Mouse (Mus musculus) CH12.LX (cell line): ENCODE data around the gene 1810049J17Rik.

Experiments
- CHD2 ChIP-seq: IDR thresholded peaks from 2 replicates; pipeline ENCODE4 v1.6.1; 2011; ENCODE audit warnings: low read length, improper control_type of control experiment
- CTCF ChIP-seq, 2 experiments: IDR thresholded peaks in 1 of 2; conservative IDR thresholded peaks in 1 of 2; 2 replicates each; pipeline ENCODE4 v1.5.1; 2011 to 2012; ENCODE audit warnings: low read depth in 2 of 2, low read length in 2 of 2, improper control_type of control experiment in 1 of 2, inconsistent platforms in 1 of 2, mild to moderate bottlenecking in 1 of 2, moderate library complexity in 1 of 2
- ETS1 ChIP-seq: conservative IDR thresholded peaks from 2 replicates; pipeline ENCODE4 v1.6.1; 2012; ENCODE audit warnings: low read depth, mild to moderate bottlenecking, inconsistent platforms, low read length, improper control_type of control experiment, moderate library complexity
- KAT2A ChIP-seq: IDR thresholded peaks from 2 replicates; pipeline ENCODE4 v1.6.1; 2012; ENCODE audit warnings: low read length, improper control_type of control experiment, inconsistent platforms; ENCODE audit not compliant: insufficient replicate concordance
- MAX ChIP-seq: IDR thresholded peaks from 2 replicates; pipeline ENCODE4 v1.6.1; 2011; ENCODE audit warnings: low read length, improper control_type of control experiment
- TBP ChIP-seq: conservative IDR thresholded peaks from 2 replicates; pipeline ENCODE4 v1.6.1; 2011; ENCODE audit warnings: low read depth, low read length, improper control_type of control experiment
- ZKSCAN1 ChIP-seq: IDR thresholded peaks from 2 replicates; pipeline ENCODE4 v1.6.1; 2012; ENCODE audit warnings: low read depth, inconsistent platforms, low read length, improper control_type of control experiment, borderline replicate concordance

DNA sequence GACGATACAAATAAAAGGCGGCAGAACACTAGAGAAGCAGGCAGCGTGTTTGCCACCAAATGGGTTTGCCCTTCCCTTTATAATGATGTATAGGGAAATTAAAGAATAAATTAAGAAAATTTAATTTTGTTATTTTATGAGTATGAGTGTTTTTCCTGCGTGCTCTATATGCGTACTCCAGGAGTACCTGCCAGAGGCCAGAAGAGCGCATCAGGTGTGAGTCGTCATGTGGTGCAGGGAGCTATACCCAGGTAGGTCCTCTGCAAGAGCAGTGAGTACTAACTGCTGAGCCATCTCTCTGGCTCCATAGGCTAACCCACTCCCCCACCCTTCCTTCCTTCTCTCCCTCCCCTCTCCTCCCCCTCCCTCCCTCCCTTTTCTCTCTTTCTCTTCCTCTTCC is 29.8 kb upstream of the 1810049J17Rik start:
- TF ChIP-seq ZKSCAN1 (no peak), CTCF (conservative IDR thresholded peaks at IDR 0.05 in 1 of 2, IDR thresholded peaks at IDR 0.05 in 1 of 2; ENCODE audit: low read depth in 2 of 2, low read length in 2 of 2) (no peak), MAX (no peak), KAT2A (no peak), TBP (no peak), ETS1 (no peak), CHD2 (no peak)
